Mouse (Mus musculus): ENCODE measurements around the gene Insrr. TPM values are rescaled to one million over a fixed set of nuclear protein-coding genes. Genes with fewer than 3 reads are reported as not detected.
A peak's percentile ranks its signal among the peaks of the same experiment; 100 is the strongest.

The Insrr gene
- polyA plus RNA-seq, 1 experiment = 0.58 TPM

DNA sequence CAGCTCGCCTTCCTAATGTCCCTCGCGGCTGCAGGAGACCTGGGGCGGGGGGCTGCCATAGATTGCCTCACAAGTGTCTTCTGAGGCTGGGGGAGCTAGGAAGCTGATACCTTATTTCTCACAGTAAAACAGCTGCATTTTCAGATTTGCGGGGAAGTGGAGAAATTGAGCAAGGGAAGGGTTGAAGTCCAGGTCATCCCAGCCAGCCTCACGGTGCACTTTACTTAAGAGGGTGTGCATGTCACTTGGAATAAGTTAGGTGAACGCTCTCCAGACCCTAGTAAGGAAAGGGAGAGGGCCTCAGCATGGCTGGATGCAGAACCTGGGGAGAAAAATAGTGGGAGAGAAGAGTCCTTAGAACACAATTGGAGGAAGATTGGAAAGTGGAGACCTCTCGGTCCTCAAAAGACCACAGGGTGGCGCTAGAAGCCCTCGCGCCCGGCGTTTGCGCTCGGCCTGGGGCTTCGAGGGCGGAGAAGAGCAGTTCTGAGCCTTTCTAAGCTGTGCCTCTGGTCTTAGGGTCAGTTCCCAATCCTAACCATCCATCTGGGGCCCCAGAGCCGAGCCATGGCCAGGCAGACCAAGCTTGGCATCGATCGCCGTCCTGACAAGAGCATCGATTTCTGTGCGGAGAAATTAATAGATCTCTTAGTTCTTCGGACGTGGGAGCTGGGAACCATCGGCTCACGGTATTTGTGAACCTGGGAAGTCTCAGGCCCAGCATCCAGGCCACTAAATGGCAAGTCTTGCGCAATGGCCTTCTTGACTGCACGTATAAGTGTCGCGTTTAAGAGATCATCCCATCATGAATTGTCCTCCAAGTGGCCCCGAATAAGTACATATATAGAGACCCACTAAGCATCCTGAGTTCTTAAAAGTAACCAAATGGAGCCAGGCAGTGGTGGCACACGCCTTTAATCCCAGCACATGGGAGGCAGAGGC, 1.1 kb upstream of the Insrr start:
- H3K4me1 ChIP-seq (replicated peaks; ENCODE audit: control insufficient read depth, insufficient read depth, low read length) = no peaks in the 10 kb centered on the region
- H3K36me3 ChIP-seq (ENCODE audit: control insufficient read depth, insufficient read depth, low read length) = no peaks in the 10 kb centered on the region
- peaks cover 28% of the 10 kb centered on the region; the same call in 1 of the 2 replicates for H3K27me3 ChIP-seq (ENCODE audit: control insufficient read depth, insufficient read depth, low read length)
- WGBS = 19% methylated on average over 33 of the region's 33 CpGs
- DNase-seq = peak; percentile 54
- TF ChIP-seq CTCF (IDR thresholded peaks at IDR 0.05; ENCODE audit: borderline replicate concordance, control insufficient read depth, extremely low read depth, insufficient read depth, low read length, poor library complexity) (peak; percentile 81), POLR2A (IDR thresholded peaks at IDR 0.05; ENCODE audit: control insufficient read depth, extremely low read depth, insufficient read depth, low read length, poor library complexity) (no peak)
- H3K4me3 ChIP-seq (ENCODE audit: control insufficient read depth, insufficient read depth, low read length) = no peak overlapping the region
- H3K27ac ChIP-seq (ENCODE audit: control insufficient read depth, insufficient read depth, low read length) = no peak overlapping the region

GRCm38 (mm10) chr3:87801681-87802080, 4.9 kb downstream of the Insrr start:
- WGBS = 72% methylated on average over 5 of the region's 5 CpGs
- TF ChIP-seq POLR2A (IDR thresholded peaks at IDR 0.05; ENCODE audit: control insufficient read depth, extremely low read depth, insufficient read depth, low read length, poor library complexity) = no peak
- no peak for TF ChIP-seq CTCF (IDR thresholded peaks at IDR 0.05; ENCODE audit: borderline replicate concordance, control insufficient read depth, extremely low read depth, insufficient read depth, low read length, poor library complexity)

GRCm38 (mm10) chr3:87804038-87804677, 7.4 kb downstream of the Insrr start:
- DNase-seq = no peak
- no peaks in the 10 kb centered on the region for H3K36me3 ChIP-seq (ENCODE audit: control insufficient read depth, insufficient read depth, low read length)
- H3K4me3 ChIP-seq (ENCODE audit: control insufficient read depth, insufficient read depth, low read length) = peak overlapping the region; percentile 18; the same call in 1 of the 2 replicates
- WGBS = 2% methylated on average over 26 of the region's 26 CpGs
- H3K4me1 ChIP-seq (replicated peaks; ENCODE audit: control insufficient read depth, insufficient read depth, low read length) = peaks cover 5% of the 10 kb centered on the region
- peaks cover under 1% of the 10 kb centered on the region; the same call in 1 of the 2 replicates for H3K27me3 ChIP-seq (ENCODE audit: control insufficient read depth, insufficient read depth, low read length)
- no peak overlapping the region for H3K27ac ChIP-seq (ENCODE audit: control insufficient read depth, insufficient read depth, low read length)
- no peak for TF ChIP-seq POLR2A (IDR thresholded peaks at IDR 0.05; ENCODE audit: control insufficient read depth, extremely low read depth, insufficient read depth, low read length, poor library complexity)
- no peak for TF ChIP-seq CTCF (IDR thresholded peaks at IDR 0.05; ENCODE audit: borderline replicate concordance, control insufficient read depth, extremely low read depth, insufficient read depth, low read length, poor library complexity)

More at GRCm38 (mm10) chr3:87801681-87802080, 4.9 kb downstream of the Insrr start:
- no peak overlapping the region for H3K4me3 ChIP-seq (ENCODE audit: control insufficient read depth, insufficient read depth, low read length)
- no peak for DNase-seq
- H3K4me1 ChIP-seq (replicated peaks; ENCODE audit: control insufficient read depth, insufficient read depth, low read length) = peaks cover 5% of the 10 kb centered on the region
- no peaks in the 10 kb centered on the region for H3K36me3 ChIP-seq (ENCODE audit: control insufficient read depth, insufficient read depth, low read length)
- no peak overlapping the region for H3K27ac ChIP-seq (ENCODE audit: control insufficient read depth, insufficient read depth, low read length)
- H3K27me3 ChIP-seq (ENCODE audit: control insufficient read depth, insufficient read depth, low read length) = peaks cover 11% of the 10 kb centered on the region; the same call in 1 of the 2 replicates

DNA sequence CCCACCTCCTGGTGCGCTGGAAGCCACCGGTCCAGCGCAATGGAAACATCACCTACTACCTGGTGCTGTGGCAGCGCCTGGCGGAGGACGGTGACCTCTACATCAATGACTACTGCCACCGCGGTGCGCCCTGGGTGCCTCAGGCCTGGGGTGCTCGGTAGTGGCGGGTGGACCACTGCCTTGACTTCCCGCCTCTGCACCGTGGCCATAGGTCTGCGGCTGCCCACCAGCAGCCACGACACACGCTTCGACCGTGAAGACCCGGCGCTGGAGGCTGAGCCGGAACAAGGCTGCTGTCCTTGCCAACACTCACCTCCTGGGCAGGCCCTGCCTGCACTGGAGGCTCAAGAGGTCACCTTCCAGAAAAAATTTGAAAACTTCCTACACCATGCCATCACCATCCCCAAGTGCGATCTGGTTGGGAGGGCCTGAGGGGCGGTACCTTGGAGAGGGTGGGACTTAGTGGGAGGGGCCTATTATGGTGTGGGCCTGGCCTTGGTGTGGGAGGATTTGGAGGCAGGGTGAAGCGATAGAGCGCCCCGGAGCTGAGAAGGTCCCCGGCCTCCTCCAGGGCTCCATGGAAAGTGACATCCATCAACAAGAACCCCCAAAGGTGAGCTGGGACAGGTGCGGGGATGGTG, 12.7 kb downstream of the Insrr start:
- Histone ChIP-seq H3K4me1 (replicated peaks; ENCODE audit: control insufficient read depth, insufficient read depth, low read length) (no peaks in the 10 kb centered on the region), H3K27ac (ENCODE audit: control insufficient read depth, insufficient read depth, low read length) (no peak overlapping the region), H3K36me3 (ENCODE audit: control insufficient read depth, insufficient read depth, low read length) (no peaks in the 10 kb centered on the region), H3K27me3 (ENCODE audit: control insufficient read depth, insufficient read depth, low read length) (peaks cover 13% of the 10 kb centered on the region; the same call in 1 of the 2 replicates), H3K4me3 (ENCODE audit: control insufficient read depth, insufficient read depth, low read length) (no peak overlapping the region)
- no peak for DNase-seq
- 25% methylated on average over 28 of the region's 28 CpGs for WGBS
- TF ChIP-seq POLR2A (IDR thresholded peaks at IDR 0.05; ENCODE audit: control insufficient read depth, extremely low read depth, insufficient read depth, low read length, poor library complexity) = no peak
- no peak for TF ChIP-seq CTCF (IDR thresholded peaks at IDR 0.05; ENCODE audit: borderline replicate concordance, control insufficient read depth, extremely low read depth, insufficient read depth, low read length, poor library complexity)

- H3K4me3 ChIP-seq (ENCODE audit: control insufficient read depth, insufficient read depth, low read length) = no peak overlapping the region
- no peaks in the 10 kb centered on the region for H3K4me1 ChIP-seq (replicated peaks; ENCODE audit: control insufficient read depth, insufficient read depth, low read length)
- H3K27ac ChIP-seq (ENCODE audit: control insufficient read depth, insufficient read depth, low read length) = no peak overlapping the region
- no peak for DNase-seq
- WGBS = 83% methylated on average over 8 of the region's 8 CpGs
- H3K36me3 ChIP-seq (ENCODE audit: control insufficient read depth, insufficient read depth, low read length) = no peaks in the 10 kb centered on the region
- peaks cover 13% of the 10 kb centered on the region; the same call in 1 of the 2 replicates for H3K27me3 ChIP-seq (ENCODE audit: control insufficient read depth, insufficient read depth, low read length)
- TF ChIP-seq POLR2A (IDR thresholded peaks at IDR 0.05; ENCODE audit: control insufficient read depth, extremely low read depth, insufficient read depth, low read length, poor library complexity) (no peak), CTCF (IDR thresholded peaks at IDR 0.05; ENCODE audit: borderline replicate concordance, control insufficient read depth, extremely low read depth, insufficient read depth, low read length, poor library complexity) (no peak)
Measured at GRCm38 (mm10) chr3:87811297-87811696, 14.5 kb downstream of the Insrr start.

GRCm38 (mm10) chr3:87812413-87812812, 15.7 kb downstream of the Insrr start:
- 71% methylated on average over 4 of the region's 4 CpGs for WGBS
- Histone ChIP-seq H3K27me3 (ENCODE audit: control insufficient read depth, insufficient read depth, low read length) (peaks cover 13% of the 10 kb centered on the region; the same call in 1 of the 2 replicates), H3K36me3 (ENCODE audit: control insufficient read depth, insufficient read depth, low read length) (no peaks in the 10 kb centered on the region), H3K4me3 (ENCODE audit: control insufficient read depth, insufficient read depth, low read length) (no peak overlapping the region), H3K27ac (ENCODE audit: control insufficient read depth, insufficient read depth, low read length) (no peak overlapping the region), H3K4me1 (replicated peaks; ENCODE audit: control insufficient read depth, insufficient read depth, low read length) (no peaks in the 10 kb centered on the region; the same call in 1 of the 2 replicates)
- no peak for TF ChIP-seq CTCF (IDR thresholded peaks at IDR 0.05; ENCODE audit: borderline replicate concordance, control insufficient read depth, extremely low read depth, insufficient read depth, low read length, poor library complexity)
- no peak for TF ChIP-seq POLR2A (IDR thresholded peaks at IDR 0.05; ENCODE audit: control insufficient read depth, extremely low read depth, insufficient read depth, low read length, poor library complexity)
- DNase-seq = no peak
